Mouse (Mus musculus) hindbrain, embryonic 14.5 days (tissue): Measurements from ENCODE around the gene Gdf9. TPM values are rescaled to one million over a fixed set of nuclear protein-coding genes. Genes with fewer than 3 reads are reported as not detected.
"Not testable (repeated sequence)": the region's sequence is repeated elsewhere in the genome, so short reads cannot be mapped to it uniquely, and the experiment has no call there.

Experiments
- ATAC-seq: fragments of 200-750 bp; cut with Nextera tagmentation; 2 replicates; pipeline ENCODE4 v1.8.0; 2017; ENCODE audit warnings: moderate number of reproducible peaks, mild to moderate bottlenecking, moderate TSS enrichment, moderate library complexity; ENCODE audit not compliant: low FRiP score
- DNase-seq: peaks from one replicate; pipeline ENCODE4 v3.0.0-alpha.2; 2015; ENCODE audit warnings: low spot score
- H3K27ac ChIP-seq: fragments of 300-500 bp; sonication (generic); 2 replicates; pipeline ENCODE4 v1.5.1; 2014; ENCODE audit warnings: mild to moderate bottlenecking, moderate library complexity
- H3K27me3 ChIP-seq: fragments of 300-500 bp; sonication (generic); 2 replicates; pipeline ENCODE4 v1.6.1; 2014; ENCODE audit warnings: mild to moderate bottlenecking, low read length, mixed read lengths; ENCODE audit not compliant: control insufficient read depth, insufficient read depth
- H3K36me3 ChIP-seq: fragments of 300-500 bp; sonication (generic); replicated peaks from 2 replicates; pipeline ENCODE4 v1.6.1; 2014; ENCODE audit not compliant: control insufficient read depth, insufficient read depth
- H3K4me1 ChIP-seq: fragments of 300-500 bp; sonication (generic); replicated peaks from 2 replicates; pipeline ENCODE4 v1.6.1; 2014; ENCODE audit warnings: antibody characterized with exemption, low read length, mixed read lengths; ENCODE audit not compliant: control insufficient read depth, insufficient read depth
- H3K4me2 ChIP-seq: fragments of 300-500 bp; sonication (generic); replicated peaks from 2 replicates; pipeline ENCODE4 v1.6.1; 2014; ENCODE audit warnings: mild to moderate bottlenecking, moderate library complexity
- H3K4me3 ChIP-seq: fragments of 300-500 bp; sonication (generic); replicated peaks from 2 replicates; pipeline ENCODE4 v1.5.1; 2014; ENCODE audit warnings: mild to moderate bottlenecking, low read length
- H3K9ac ChIP-seq: fragments of 300-500 bp; sonication (generic); 2 replicates; pipeline ENCODE4 v1.6.1; 2014
- H3K9me3 ChIP-seq: fragments of 300-500 bp; sonication (generic); 2 replicates; pipeline ENCODE4 v1.6.1; 2016; ENCODE audit warnings: low read length; ENCODE audit not compliant: control insufficient read depth
- WGBS: fragments of 180-500 bp; shearing (Covaris S2); extraction: QIAGEN DNeasy Blood & Tissue Kit; methylation state at CpG from one replicate; pipeline ENCODE4 v1.1.7; 2014; 5-methylcytosine and 5-hydroxymethylcytosine counted together
- polyA plus RNA-seq: library from polyadenylated mRNA; unstranded; fragments of >200 nt; fragmentation: Nextera tagmentation; extraction: Ambion mirVana; gene quantifications from 2 replicates; pipeline ENCODE4 v1.2.1, GENCODE M21; 2014

Gene Gdf9
- polyA plus RNA-seq, 1 experiment from 2014 or later, result 3.1 TPM

- peaks cover 9% of the 10 kb centered on the region for H3K4me1 ChIP-seq
- H3K4me3 ChIP-seq, result no peak overlapping the region
- H3K27me3 ChIP-seq, result no peaks in the 10 kb centered on the region
- H3K27ac ChIP-seq, result no peak overlapping the region
- no peak overlapping the region for H3K4me2 ChIP-seq
- WGBS, result 75% methylated on average over 3 of the region's 3 CpGs
- H3K9ac ChIP-seq, result no peak overlapping the region
- ATAC-seq, result no peak
- peaks cover 27% of the 10 kb centered on the region for H3K36me3 ChIP-seq
- H3K9me3 ChIP-seq, result no peaks in the 10 kb centered on the region
- DNase-seq, result no peak
These were observed 5.6 kb upstream of the Gdf9 start for GRCm38 (mm10) chr11:53425251-53425650.

GRCm38 (mm10) chr11:53425711-53426255, 5.0 kb upstream of the Gdf9 start:
- ATAC-seq (no peak), DNase-seq (no peak)
- H3K4me1 ChIP-seq, result peaks cover 9% of the 10 kb centered on the region
- H3K27me3 ChIP-seq, result no peaks in the 10 kb centered on the region
- H3K27ac ChIP-seq, result no peak overlapping the region
- H3K4me2 ChIP-seq, result no peak overlapping the region
- H3K36me3 ChIP-seq, result peaks cover 24% of the 10 kb centered on the region
- H3K9ac ChIP-seq, result no peak overlapping the region
- no peaks in the 10 kb centered on the region for H3K9me3 ChIP-seq
- H3K4me3 ChIP-seq, result no peak overlapping the region
- WGBS, result 91% methylated on average over 6 of the region's 6 CpGs

- not testable (repeated sequence) for H3K27ac ChIP-seq, H3K4me3 ChIP-seq, H3K4me2 ChIP-seq, DNase-seq, H3K9me3 ChIP-seq, ATAC-seq, H3K9ac ChIP-seq, H3K27me3 ChIP-seq
- peaks cover 13% of the 10 kb centered on the region for H3K4me1 ChIP-seq
- peaks cover 14% of the 10 kb centered on the region for H3K36me3 ChIP-seq
- WGBS, result 87% methylated on average over 3 of the region's 3 CpGs
These were observed 3.9 kb upstream of the Gdf9 start for GRCm38 (mm10) chr11:53426914-53427313.

GRCm38 (mm10) chr11:53427993-53428715, 2.7 kb upstream of the Gdf9 start:
- H3K27ac ChIP-seq, result no peak overlapping the region
- H3K9ac ChIP-seq, result no peak overlapping the region
- ATAC-seq (no peak), DNase-seq (no peak)
- H3K4me1 ChIP-seq, result peaks cover 13% of the 10 kb centered on the region
- H3K9me3 ChIP-seq, result no peaks in the 10 kb centered on the region
- 93% methylated on average over 3 of the region's 3 CpGs for WGBS
- peaks cover 14% of the 10 kb centered on the region for H3K36me3 ChIP-seq
- H3K4me3 ChIP-seq, result no peak overlapping the region
- no peak overlapping the region for H3K4me2 ChIP-seq
- no peaks in the 10 kb centered on the region for H3K27me3 ChIP-seq

- H3K36me3 ChIP-seq, result peaks cover 14% of the 10 kb centered on the region
- no peak overlapping the region for H3K4me2 ChIP-seq
- H3K4me1 ChIP-seq, result peaks cover 13% of the 10 kb centered on the region
- H3K27me3 ChIP-seq, result no peaks in the 10 kb centered on the region
- 94% methylated on average over 5 of the region's 5 CpGs for WGBS
- H3K27ac ChIP-seq, result no peak overlapping the region
- H3K9me3 ChIP-seq, result no peaks in the 10 kb centered on the region
- no peak overlapping the region for H3K4me3 ChIP-seq
- DNase-seq (no peak), ATAC-seq (no peak)
- no peak overlapping the region for H3K9ac ChIP-seq
These were observed 2.1 kb upstream of the Gdf9 start for GRCm38 (mm10) chr11:53428716-53429057.

DNA sequence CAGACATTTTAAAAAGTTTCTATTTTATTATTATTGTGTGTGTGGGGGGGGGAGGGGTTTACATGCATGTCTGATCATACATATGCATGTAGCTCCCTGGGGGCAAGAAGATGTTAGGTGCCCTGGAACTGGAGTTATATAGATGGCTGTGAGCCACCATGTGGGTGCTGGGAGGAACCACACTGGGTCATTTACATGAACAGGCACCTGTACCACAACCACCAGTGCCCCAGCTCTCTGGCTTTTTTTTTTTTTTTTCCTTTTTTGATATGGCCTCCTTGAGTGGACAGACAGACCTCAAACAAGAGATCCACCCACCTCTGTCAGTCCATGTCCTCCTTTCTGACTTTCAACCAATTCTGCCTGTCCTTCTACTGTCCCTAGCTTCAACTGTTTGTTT, 1.6 kb upstream of the Gdf9 start:
- Histone ChIP-seq H3K27me3 (no peaks in the 10 kb centered on the region), H3K4me2 (peak overlapping the region; percentile 73), H3K9me3 (no peaks in the 10 kb centered on the region), H3K4me3 (0 out of 2 replicates have a peak overlapping the region, but pooled peaks have one; percentile 66), H3K4me1 (peaks cover 13% of the 10 kb centered on the region), H3K36me3 (peaks cover 14% of the 10 kb centered on the region), H3K27ac (no peak overlapping the region), H3K9ac (no peak overlapping the region)
- ATAC-seq (no peak), DNase-seq (no peak)

- H3K9ac ChIP-seq, result peak overlapping the region; percentile 88
- H3K9me3 ChIP-seq, result no peaks in the 10 kb centered on the region
- H3K27ac ChIP-seq, result peak overlapping the region; percentile 85
- peaks cover 14% of the 10 kb centered on the region for H3K36me3 ChIP-seq
- peaks cover 13% of the 10 kb centered on the region for H3K4me1 ChIP-seq
- peak overlapping the region; percentile 66 for H3K4me3 ChIP-seq
- no peaks in the 10 kb centered on the region for H3K27me3 ChIP-seq
- H3K4me2 ChIP-seq, result peak overlapping the region; percentile 73
- ATAC-seq (peak; percentile 73; the same call in 1 of the 2 replicates), DNase-seq (no peak)
- under 1% methylated on average over 34 of the region's 34 CpGs for WGBS
These were observed 538 bp upstream of the Gdf9 start for GRCm38 (mm10) chr11:53430300-53430669.

GRCm38 (mm10) chr11:53431347-53432056, 679 bp downstream of the Gdf9 start:
- H3K4me2 ChIP-seq, result peak overlapping the region; percentile 73
- H3K4me3 ChIP-seq, result peak overlapping the region; percentile 66
- H3K9ac ChIP-seq, result peak overlapping the region; percentile 41
- no peak for ATAC-seq
- H3K27ac ChIP-seq, result peak overlapping the region; percentile 85
- DNase-seq, result no peak
- 19% methylated on average over 9 of the region's 9 CpGs for WGBS
- H3K9me3 ChIP-seq, result no peaks in the 10 kb centered on the region
- no peaks in the 10 kb centered on the region for H3K27me3 ChIP-seq
- peaks cover 14% of the 10 kb centered on the region for H3K36me3 ChIP-seq
- peaks cover 13% of the 10 kb centered on the region for H3K4me1 ChIP-seq

- Histone ChIP-seq H3K4me2 (no peak overlapping the region), H3K4me3 (no peak overlapping the region), H3K9me3 (no peaks in the 10 kb centered on the region), H3K27me3 (no peaks in the 10 kb centered on the region), H3K27ac (no peak overlapping the region), H3K4me1 (peaks cover 13% of the 10 kb centered on the region), H3K36me3 (peaks cover 7% of the 10 kb centered on the region), H3K9ac (no peak overlapping the region)
- no peak for DNase-seq
- no peak for ATAC-seq
- 79% methylated on average over 6 of the region's 6 CpGs for WGBS
These were observed 2.2 kb downstream of the Gdf9 start for GRCm38 (mm10) chr11:53433057-53433456.
